Mouse (Mus musculus) Patski (cell line): Measurements from ENCODE around the gene Ift52. TPM values are rescaled to one million over a fixed set of nuclear protein-coding genes. Genes with fewer than 3 reads are reported as not detected.
"Not testable (repeated sequence)": the region's sequence is repeated elsewhere in the genome, so short reads cannot be mapped to it uniquely, and the experiment has no call there.

Experiments used
- ATAC-seq: fragments of 100-300 bp; one replicate; pipeline ENCODE4 v1.8.0; 2021
- CTCF ChIA-PET: fragments of 350-600 bp; sonication (Branson Sonifier 250); formaldehyde crosslinking; loops from one replicate; lab custom pipeline; 2022; ENCODE audit warnings: inconsistent platforms; lab: Charles Lee
- POLR2A ChIA-PET: fragments of 350-600 bp; sonication (Branson Sonifier 250); formaldehyde crosslinking; loops from one replicate; lab custom pipeline; 2022; ENCODE audit warnings: antibody characterized with exemption, inconsistent platforms; lab: Charles Lee
- DNase-seq: peaks from one replicate; pipeline ENCODE4 v3.0.0-alpha.2; 2011; ENCODE audit warnings: low read depth, low spot score
- H3K27me3 ChIP-seq: fragments of 371-371 bp; one replicate; pipeline ENCODE4 v1.5.1; 2021
- CTCF ChIP-seq: fragments of 100-300 bp; IDR thresholded peaks from one replicate; pipeline ENCODE4 v1.5.1; 2021
- in situ Hi-C: fragments of 300-500 bp; cut with MboI; formaldehyde crosslinking; loops from 3 replicates; pipeline ENCODE4 v1.11.1; 2018; ENCODE audit warnings: low pct_unique_long_range_greater_than_20kb, mixed read lengths
- polyA plus RNA-seq: library from polyadenylated mRNA; unstranded; gene quantifications from one replicate; pipeline ENCODE4 v1.2.3, GENCODE M21; 2021

The Ift52 gene
- polyA plus RNA-seq, 1 experiment from 2014 or later, result 62.9 TPM

GRCm38 (mm10) chr2:163054891-163055494 is 37.8 kb downstream of the Ift52 start:
- no peak for DNase-seq
- in situ Hi-C loops, result no loop called here
- H3K27me3 ChIP-seq, result no peaks in the 10 kb centered on the region
- POLR2A ChIA-PET, result no interaction called here
- ATAC-seq, result peak; percentile 24
- TF ChIP-seq CTCF, result no peak
- CTCF ChIA-PET, result no interaction called here

GRCm38 (mm10) chr2:163055715-163056114 is 38.6 kb downstream of the Ift52 start:
- no peaks in the 10 kb centered on the region for H3K27me3 ChIP-seq
- DNase-seq, result no peak
- TF ChIP-seq CTCF, result no peak
- ATAC-seq, result peak; percentile 1
- ChIA-PET POLR2A (no interaction called here), CTCF (no interaction called here)
- in situ Hi-C loops, result no loop called here

DNA sequence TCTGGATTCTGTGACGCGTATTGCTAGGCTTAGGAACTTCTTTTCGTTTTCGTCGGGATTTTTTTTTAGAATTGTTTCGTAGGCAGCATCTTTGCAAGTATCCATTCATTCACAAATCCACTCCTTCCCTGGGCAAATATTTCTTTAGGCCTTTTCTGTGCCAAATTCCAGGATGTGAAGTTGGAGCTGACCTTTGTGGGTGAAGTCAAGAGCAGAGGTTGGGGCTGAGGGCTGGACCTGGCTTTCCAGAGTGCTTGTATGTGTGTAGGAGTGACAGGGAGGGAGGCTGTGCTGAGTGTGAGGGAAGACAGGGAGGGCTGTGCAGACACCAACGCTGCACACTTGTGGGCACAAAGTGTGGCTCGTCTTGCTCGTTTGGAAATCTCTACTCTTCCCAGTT is 39.4 kb downstream of the Ift52 start:
- in situ Hi-C loops, result no loop called here
- no peak for ATAC-seq
- H3K27me3 ChIP-seq, result no peaks in the 10 kb centered on the region
- no peak for DNase-seq
- no peak for TF ChIP-seq CTCF
- CTCF ChIA-PET, result no interaction called here
- POLR2A ChIA-PET, result no interaction called here

- H3K27me3 ChIP-seq, DNase-seq, ATAC-seq, CTCF ChIA-PET, in situ Hi-C loops, POLR2A ChIA-PET: not testable (repeated sequence)
Measured at GRCm38 (mm10) chr2:163058981-163059380, 41.8 kb downstream of the Ift52 start.

GRCm38 (mm10) chr2:163060630-163061029 is 43.5 kb downstream of the Ift52 start:
- ATAC-seq (no peak), DNase-seq (no peak)
- H3K27me3 ChIP-seq, result no peaks in the 10 kb centered on the region
- CTCF ChIA-PET, result interaction anchor here (1.1 to 1.3 kb wide), 2 partner anchors 25 to 29 kb away, joined by 3 to 4 read pairs; no protein-coding TSS in a partner anchor
- in situ Hi-C loops, result no loop called here
- POLR2A ChIA-PET, result no interaction called here
- TF ChIP-seq CTCF, result no peak

GRCm38 (mm10) chr2:163061203-163062118 is 44.3 kb downstream of the Ift52 start:
- no peaks in the 10 kb centered on the region for H3K27me3 ChIP-seq
- ATAC-seq (no peak), DNase-seq (no peak)
- in situ Hi-C loops, result no loop called here
- no peak for TF ChIP-seq CTCF
- ChIA-PET POLR2A (no interaction called here), CTCF (interaction anchor here (1.1 to 1.5 kb wide), 3 partner anchors 19 to 28 kb away, joined by 3 to 4 read pairs (median 3); no protein-coding TSS in a partner anchor)

- ATAC-seq (no peak), DNase-seq (no peak)
- POLR2A ChIA-PET, result no interaction called here
- no peaks in the 10 kb centered on the region for H3K27me3 ChIP-seq
- in situ Hi-C loops, result no loop called here
- TF ChIP-seq CTCF, result no peak
- CTCF ChIA-PET, result interaction anchor here (1.5 kb wide), 1 partner anchor 18 kb away, joined by 3 read pairs; no protein-coding TSS in a partner anchor
Measured at GRCm38 (mm10) chr2:163062119-163062508, 45.0 kb downstream of the Ift52 start.

- DNase-seq (no peak), ATAC-seq (no peak)
- ChIA-PET POLR2A (no interaction called here), CTCF (interaction anchor here (0.8 to 1.0 kb wide), 2 partner anchors 24 to 27 kb away, joined by 3 read pairs; no protein-coding TSS in a partner anchor)
- in situ Hi-C loops, result no loop called here
- TF ChIP-seq CTCF, result no peak
- no peaks in the 10 kb centered on the region for H3K27me3 ChIP-seq
Measured at GRCm38 (mm10) chr2:163066326-163066725, 49.2 kb downstream of the Ift52 start.

- POLR2A ChIA-PET, result no interaction called here
Measured at GRCm38 (mm10) chr2:163067233-163067632, 50.1 kb downstream of the Ift52 start.

GRCm38 (mm10) chr2:163070213-163070612 is 53.1 kb downstream of the Ift52 start:
- CTCF ChIA-PET, result interaction anchor here (1.1 to 1.3 kb wide), 3 partner anchors 10 to 32 kb away, joined by 3 read pairs; no protein-coding TSS in a partner anchor
- in situ Hi-C loops, result no loop called here
- no peaks in the 10 kb centered on the region for H3K27me3 ChIP-seq
- no peak for TF ChIP-seq CTCF
- POLR2A ChIA-PET, result no interaction called here
- DNase-seq (no peak), ATAC-seq (no peak)

More at GRCm38 (mm10) chr2:163067233-163067632, 50.1 kb downstream of the Ift52 start:
- CTCF ChIA-PET, result interaction anchor here (0.8 kb wide), 1 partner anchor 23 kb away, joined by 3 read pairs; no protein-coding TSS in a partner anchor
- no peak for ATAC-seq
- in situ Hi-C loops, result no loop called here
- no peak for DNase-seq
- no peak for TF ChIP-seq CTCF
- H3K27me3 ChIP-seq, result no peaks in the 10 kb centered on the region

GRCm38 (mm10) chr2:163071590-163071989 is 54.4 kb downstream of the Ift52 start:
- no peaks in the 10 kb centered on the region for H3K27me3 ChIP-seq
- ChIA-PET POLR2A (no interaction called here), CTCF (no interaction called here)
- ATAC-seq (no peak), DNase-seq (no peak)
- TF ChIP-seq CTCF, result no peak
- in situ Hi-C loops, result no loop called here
